Mouse (Mus musculus): ENCODE data around the gene Zfp750. TPM values are rescaled to one million over a fixed set of nuclear protein-coding genes. Genes with fewer than 3 reads are reported as not detected.
A peak's percentile ranks its signal among the peaks of the same experiment; 100 is the strongest.

Zfp750 gene
- polyA plus RNA-seq, 1 experiment from 2014 or later: 1.4 TPM

- H3K36me3 ChIP-seq: 0 out of 2 replicates have a peak, but pooled peaks cover 6% of the 10 kb centered on the region
- WGBS: 78% methylated on average over 17 of the region's 17 CpGs
- H3K27me3 ChIP-seq (ENCODE audit: low read depth, poor library complexity, severe bottlenecking): no peaks in the 10 kb centered on the region
- DNase-seq (ENCODE audit: low spot score): no peak
- H3K4me1 ChIP-seq: peaks cover 15% of the 10 kb centered on the region; the same call in 1 of the 2 replicates
- H3K9me3 ChIP-seq (replicated peaks): no peaks in the 10 kb centered on the region
- no peak overlapping the region for H3K4me3 ChIP-seq
- H3K27ac ChIP-seq: peak overlapping the region; percentile 32; the same call in 1 of the 2 replicates
Observed at GRCm38 (mm10) chr11:121549843-121550647, 30.9 kb upstream of the Zfp750 start.

- Histone ChIP-seq H3K36me3 (0 out of 2 replicates have a peak, but pooled peaks cover 6% of the 10 kb centered on the region), H3K27ac (peak overlapping the region; percentile 32; the same call in 1 of the 2 replicates), H3K9me3 (replicated peaks) (no peaks in the 10 kb centered on the region), H3K4me1 (peaks cover 15% of the 10 kb centered on the region; the same call in 1 of the 2 replicates), H3K4me3 (no peak overlapping the region), H3K27me3 (ENCODE audit: low read depth, poor library complexity, severe bottlenecking) (no peaks in the 10 kb centered on the region)
- no peak for DNase-seq (ENCODE audit: low spot score)
- WGBS: 86% methylated on average over 12 of the region's 12 CpGs
Observed at GRCm38 (mm10) chr11:121548996-121549842, 30.1 kb upstream of the Zfp750 start.

GRCm38 (mm10) chr11:121547925-121548324 lies 28.8 kb upstream of the Zfp750 start:
- no peaks in the 10 kb centered on the region for H3K9me3 ChIP-seq (replicated peaks)
- peaks cover 15% of the 10 kb centered on the region; the same call in 1 of the 2 replicates for H3K4me1 ChIP-seq
- H3K27ac ChIP-seq: no peak overlapping the region
- DNase-seq (ENCODE audit: low spot score): no peak
- H3K36me3 ChIP-seq: 0 out of 2 replicates have a peak, but pooled peaks cover 6% of the 10 kb centered on the region
- no peaks in the 10 kb centered on the region for H3K27me3 ChIP-seq (ENCODE audit: low read depth, poor library complexity, severe bottlenecking)
- no peak overlapping the region for H3K4me3 ChIP-seq
- 92% methylated on average over 4 of the region's 4 CpGs for WGBS

DNA sequence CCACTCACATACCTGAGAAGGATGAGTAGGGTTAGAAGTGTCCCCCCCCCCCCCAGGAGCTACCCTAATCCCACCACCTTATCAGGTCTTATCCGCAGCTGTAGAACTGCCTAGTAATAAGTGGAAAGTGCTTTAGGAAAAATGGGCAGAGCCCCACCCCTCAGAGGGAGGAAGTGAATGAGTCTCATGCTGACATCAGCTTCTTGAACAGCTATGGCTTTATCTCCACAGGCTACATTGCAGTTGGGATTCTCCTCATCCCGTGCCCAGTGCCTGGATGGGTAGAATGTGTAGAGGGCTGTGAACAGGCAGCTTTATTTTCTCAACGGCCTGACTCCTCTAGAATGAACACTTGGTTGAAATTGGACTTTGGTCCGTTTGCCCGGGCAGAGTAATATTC lies 28.1 kb upstream of the Zfp750 start:
- no peak for DNase-seq (ENCODE audit: low spot score)
- Histone ChIP-seq H3K27me3 (ENCODE audit: low read depth, poor library complexity, severe bottlenecking) (no peaks in the 10 kb centered on the region), H3K36me3 (peaks cover 9% of the 10 kb centered on the region; the same call in 1 of the 2 replicates), H3K4me1 (peaks cover 20% of the 10 kb centered on the region), H3K9me3 (replicated peaks) (no peaks in the 10 kb centered on the region), H3K27ac (no peak overlapping the region), H3K4me3 (no peak overlapping the region)
- WGBS: 92% methylated on average over 5 of the region's 5 CpGs

DNA sequence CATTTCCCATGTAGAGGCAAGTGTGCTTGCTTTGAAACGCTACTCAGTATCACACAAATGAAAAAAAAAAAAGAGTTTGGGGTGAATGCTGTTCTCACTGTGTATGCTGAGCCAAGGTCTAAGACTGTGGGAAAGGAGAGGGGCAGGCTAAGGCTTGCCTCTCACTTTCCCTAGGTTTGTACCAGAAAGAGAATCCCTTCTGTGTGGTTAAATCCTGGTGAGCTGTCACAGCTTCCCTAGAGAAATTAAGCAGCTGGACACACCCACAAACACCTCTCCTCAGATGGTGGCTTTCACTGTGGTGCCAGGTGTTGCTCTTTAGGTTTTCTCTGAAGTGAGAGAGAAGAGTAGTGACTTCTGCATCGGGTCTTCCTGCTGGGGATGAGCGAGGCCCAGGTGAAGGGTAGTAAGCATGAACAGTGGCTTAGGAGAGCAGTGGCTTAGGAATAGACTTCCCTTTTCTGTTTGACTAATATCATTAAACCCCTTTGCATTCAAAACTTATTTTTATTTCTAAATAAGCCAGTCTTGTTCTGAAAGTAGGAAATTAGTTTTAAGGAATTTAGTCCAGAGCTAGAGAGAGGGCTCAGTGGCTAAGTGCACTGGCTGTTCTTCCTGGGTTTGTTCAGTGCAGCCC lies 26.4 kb upstream of the Zfp750 start:
- H3K4me1 ChIP-seq: peaks cover 21% of the 10 kb centered on the region
- H3K27me3 ChIP-seq (ENCODE audit: low read depth, poor library complexity, severe bottlenecking): no peaks in the 10 kb centered on the region
- WGBS: 81% methylated on average over 3 of the region's 3 CpGs
- no peak overlapping the region for H3K4me3 ChIP-seq
- H3K36me3 ChIP-seq: peaks cover 16% of the 10 kb centered on the region
- no peak for DNase-seq (ENCODE audit: low spot score)
- H3K27ac ChIP-seq: no peak overlapping the region
- H3K9me3 ChIP-seq (replicated peaks): no peaks in the 10 kb centered on the region

GRCm38 (mm10) chr11:121544755-121545397 lies 25.7 kb upstream of the Zfp750 start:
- Histone ChIP-seq H3K27ac (no peak overlapping the region), H3K27me3 (ENCODE audit: low read depth, poor library complexity, severe bottlenecking) (no peaks in the 10 kb centered on the region), H3K36me3 (peaks cover 11% of the 10 kb centered on the region)

GRCm38 (mm10) chr11:121543922-121544321 lies 24.8 kb upstream of the Zfp750 start:
- peak overlapping the region; percentile 25; the same call in 1 of the 2 replicates for H3K27ac ChIP-seq
- DNase-seq (ENCODE audit: low spot score): no peak

More at GRCm38 (mm10) chr11:121544755-121545397, 25.7 kb upstream of the Zfp750 start:
- Histone ChIP-seq H3K9me3 (replicated peaks) (no peaks in the 10 kb centered on the region), H3K4me3 (no peak overlapping the region), H3K4me1 (peaks cover 14% of the 10 kb centered on the region)
- 55% methylated on average over 7 of the region's 7 CpGs for WGBS
- no peak for DNase-seq (ENCODE audit: low spot score)

GRCm38 (mm10) chr11:121543287-121543856 lies 24.2 kb upstream of the Zfp750 start:
- WGBS: 86% methylated on average over 5 of the region's 5 CpGs
- H3K27ac ChIP-seq: peak overlapping the region; percentile 25; the same call in 1 of the 2 replicates
- H3K36me3 ChIP-seq: peaks cover 11% of the 10 kb centered on the region
- H3K9me3 ChIP-seq (replicated peaks): no peaks in the 10 kb centered on the region
- DNase-seq (ENCODE audit: low spot score): no peak
- peaks cover 8% of the 10 kb centered on the region; the same call in 1 of the 2 replicates for H3K4me1 ChIP-seq
- H3K4me3 ChIP-seq: no peak overlapping the region
- no peaks in the 10 kb centered on the region for H3K27me3 ChIP-seq (ENCODE audit: low read depth, poor library complexity, severe bottlenecking)

More at GRCm38 (mm10) chr11:121543922-121544321, 24.8 kb upstream of the Zfp750 start:
- Histone ChIP-seq H3K4me1 (peaks cover 8% of the 10 kb centered on the region; the same call in 1 of the 2 replicates), H3K27me3 (ENCODE audit: low read depth, poor library complexity, severe bottlenecking) (no peaks in the 10 kb centered on the region), H3K36me3 (peaks cover 11% of the 10 kb centered on the region), H3K9me3 (replicated peaks) (no peaks in the 10 kb centered on the region), H3K4me3 (no peak overlapping the region)
- 86% methylated on average over 9 of the region's 9 CpGs for WGBS

DNA sequence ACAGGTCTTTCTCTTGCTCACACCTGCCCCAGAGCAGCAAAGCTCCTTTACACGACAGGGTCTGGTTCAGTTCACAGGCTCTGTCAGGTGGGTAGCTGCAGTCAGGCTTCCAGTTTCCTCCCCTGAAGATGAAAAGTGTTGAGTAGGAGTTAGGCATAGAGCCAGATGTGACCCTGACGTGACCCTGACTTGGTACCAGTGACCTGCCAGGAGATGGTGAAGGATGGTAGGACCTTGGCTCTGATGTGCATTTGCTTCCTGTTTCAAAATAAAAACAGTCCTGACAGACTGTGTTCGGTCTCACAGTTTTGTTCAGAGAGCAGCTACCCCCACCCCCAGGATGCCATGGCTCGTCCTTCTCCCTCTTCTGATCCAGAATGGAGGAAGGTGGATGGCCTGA lies 23.3 kb upstream of the Zfp750 start:
- WGBS: 60% methylated on average over 4 of the region's 4 CpGs
- Histone ChIP-seq H3K36me3 (peaks cover 11% of the 10 kb centered on the region), H3K27me3 (ENCODE audit: low read depth, poor library complexity, severe bottlenecking) (no peaks in the 10 kb centered on the region), H3K9me3 (replicated peaks) (no peaks in the 10 kb centered on the region), H3K4me1 (peaks cover 8% of the 10 kb centered on the region; the same call in 1 of the 2 replicates), H3K4me3 (no peak overlapping the region), H3K27ac (no peak overlapping the region)
- no peak for DNase-seq (ENCODE audit: low spot score)

GRCm38 (mm10) chr11:121536528-121536927 lies 17.4 kb upstream of the Zfp750 start:
- no peak for DNase-seq (ENCODE audit: low spot score)

DNA sequence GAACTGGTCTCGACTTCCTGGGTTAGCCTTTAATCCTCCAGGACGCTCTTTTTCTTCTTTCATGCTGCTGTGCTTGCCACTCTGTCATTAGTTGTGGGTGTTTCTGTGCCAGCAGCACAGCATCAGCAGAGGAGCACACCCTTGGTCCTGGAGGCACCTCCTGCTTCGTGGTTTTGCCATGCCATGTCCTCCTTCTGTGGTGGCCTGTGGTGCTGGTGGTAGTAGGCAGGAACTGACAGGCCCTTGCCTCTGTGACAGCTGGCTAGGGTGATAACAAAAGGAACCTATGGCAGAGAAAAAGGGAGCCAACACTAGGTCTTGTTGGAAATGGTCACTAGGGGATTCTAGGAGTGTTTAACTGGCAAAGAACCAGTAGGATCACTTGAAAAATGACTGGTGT lies 10.6 kb upstream of the Zfp750 start:
- H3K4me1 ChIP-seq: peaks cover 9% of the 10 kb centered on the region; the same call in 1 of the 2 replicates
- no peak for DNase-seq (ENCODE audit: low spot score)
- no peaks in the 10 kb centered on the region for H3K9me3 ChIP-seq (replicated peaks)
- H3K27ac ChIP-seq: no peak overlapping the region
- H3K27me3 ChIP-seq (ENCODE audit: low read depth, poor library complexity, severe bottlenecking): no peaks in the 10 kb centered on the region
- no peaks in the 10 kb centered on the region for H3K36me3 ChIP-seq
- no peak overlapping the region for H3K4me3 ChIP-seq
- WGBS: 82% methylated on average over 3 of the region's 3 CpGs

More at GRCm38 (mm10) chr11:121536528-121536927, 17.4 kb upstream of the Zfp750 start:
- H3K36me3 ChIP-seq: peaks cover under 1% of the 10 kb centered on the region; the same call in 1 of the 2 replicates
- H3K27me3 ChIP-seq (ENCODE audit: low read depth, poor library complexity, severe bottlenecking): no peaks in the 10 kb centered on the region
- H3K27ac ChIP-seq: no peak overlapping the region
- WGBS: 39% methylated on average over 3 of the region's 3 CpGs
- H3K4me3 ChIP-seq: no peak overlapping the region
- no peaks in the 10 kb centered on the region for H3K9me3 ChIP-seq (replicated peaks)
- peaks cover 9% of the 10 kb centered on the region; the same call in 1 of the 2 replicates for H3K4me1 ChIP-seq
